8 mouse cellular contexts compared by ENCODE assay signal in genomic region chr6:91259440-91260120, GRCm38 (mm10). TPM values are rescaled to one million over a fixed set of nuclear protein-coding genes. Genes with fewer than 3 reads are reported as not detected.
DNase-seq lines count a peak whose midpoint lies in the region; ATAC-seq and TF ChIP-seq lines count a peak whose summit lies in the region.

No protein-coding gene starts in this region.

- no peaks in the 10 kb centered on the region for H3K4me1 ChIP-seq in kidney, postnatal 0 days (replicated peaks; ENCODE audit: insufficient read depth, low read length)
- peaks cover 11% of the 10 kb centered on the region for H3K4me1 ChIP-seq in midbrain, embryonic 13.5 days (replicated peaks)
- H3K4me1 ChIP-seq in heart, embryonic 12.5 days (replicated peaks): no peaks in the 10 kb centered on the region

- 0 out of 2 replicates have a peak, but pooled peaks have one; percentile 17 for ATAC-seq in kidney, postnatal 0 days (replicated peaks; ENCODE audit: low FRiP score, low read depth)
- ATAC-seq in midbrain, embryonic 13.5 days: no peak
- no peak for ATAC-seq in heart, embryonic 12.5 days (ENCODE audit: insufficient number of reproducible peaks, low FRiP score)

- no peaks in the 10 kb centered on the region for H3K9me3 ChIP-seq in kidney, postnatal 0 days (replicated peaks; ENCODE audit: low read length)
- H3K9me3 ChIP-seq in midbrain, embryonic 13.5 days: no peaks in the 10 kb centered on the region
- no peaks in the 10 kb centered on the region for H3K9me3 ChIP-seq in heart, embryonic 12.5 days (replicated peaks)

- no peak overlapping the region for H3K27ac ChIP-seq in kidney, postnatal 0 days
- no peak overlapping the region for H3K27ac ChIP-seq in midbrain, embryonic 13.5 days
- no peak overlapping the region for H3K27ac ChIP-seq in heart, embryonic 12.5 days (ENCODE audit: poor library complexity, severe bottlenecking)

- H3K9ac ChIP-seq in kidney, postnatal 0 days (ENCODE audit: low read depth, low read length): no peak overlapping the region
- no peak overlapping the region for H3K9ac ChIP-seq in midbrain, embryonic 13.5 days (replicated peaks)
- H3K9ac ChIP-seq in heart, embryonic 12.5 days: no peak overlapping the region

- 53% methylated on average over 16 of the region's 16 CpGs for WGBS in kidney, postnatal 0 days
- WGBS in midbrain, embryonic 13.5 days: 88% methylated on average over 16 of the region's 16 CpGs
- 63% methylated on average over 16 of the region's 16 CpGs for WGBS in heart, embryonic 12.5 days

- no peaks in the 10 kb centered on the region for H3K27me3 ChIP-seq in kidney, postnatal 0 days (ENCODE audit: insufficient read depth, low read length)
- H3K27me3 ChIP-seq in midbrain, embryonic 13.5 days: no peaks in the 10 kb centered on the region
- peaks cover 23% of the 10 kb centered on the region for H3K27me3 ChIP-seq in heart, embryonic 12.5 days (replicated peaks)

- H3K4me2 ChIP-seq in kidney, postnatal 0 days (ENCODE audit: low read length): no peak overlapping the region
- no peak overlapping the region for H3K4me2 ChIP-seq in midbrain, embryonic 13.5 days (replicated peaks)
- H3K4me2 ChIP-seq in heart, embryonic 12.5 days: no peak overlapping the region

- H3K36me3 ChIP-seq in kidney, postnatal 0 days (ENCODE audit: insufficient read depth, low read length): no peaks in the 10 kb centered on the region
- H3K36me3 ChIP-seq in midbrain, embryonic 13.5 days: no peaks in the 10 kb centered on the region
- H3K36me3 ChIP-seq in heart, embryonic 12.5 days: peaks cover 15% of the 10 kb centered on the region

- no peak for TF ChIP-seq CTCF in kidney, postnatal 0 days (IDR thresholded peaks at IDR 0.05; ENCODE audit: low read depth)

- no peak for DNase-seq in kidney, postnatal 0 days (ENCODE audit: low spot score)
- no peak for DNase-seq in kidney, adult 9 months
- peak; percentile 90 for DNase-seq in adipocyte (ENCODE audit: low spot score)
- peak; percentile 55 to 62 for DNase-seq in layer of hippocampus, postnatal 14 days (ENCODE audit: low spot score in 2 of 2)
- peak; percentile 62 for DNase-seq in telencephalon, adult 2 months (ENCODE audit: low read depth, low spot score)
- no peak for DNase-seq in ovary, adult 18-20 months (ENCODE audit: low spot score)

- no peak overlapping the region for H3K4me3 ChIP-seq in kidney, postnatal 0 days (replicated peaks; ENCODE audit: low read depth, low read length)
- no peak overlapping the region for H3K4me3 ChIP-seq in midbrain, embryonic 13.5 days (replicated peaks)
- H3K4me3 ChIP-seq in heart, embryonic 12.5 days: no peak overlapping the region

RNA-seq across cellular contexts. Expression of gene Fbln2, which starts 47.3 kb away (rescaled TPM):
- polyA plus RNA-seq in kidney, postnatal 0 days (2015; fragmentation: Nextera tagmentation; extraction: Ambion mirVana): 20.9 and 22.0 TPM in 2 replicates
- total RNA-seq in layer of hippocampus, postnatal 14 days (2021): 10 to 100 TPM; 11.4 to 13.1 TPM
- 10.8 and 11.1 TPM in 2 replicates for polyA plus RNA-seq in midbrain, embryonic 13.5 days (2015; fragmentation: Nextera tagmentation; extraction: Ambion mirVana)
- 210 and 213 TPM in 2 replicates for polyA plus RNA-seq in heart, embryonic 12.5 days (2016; fragmentation: Nextera tagmentation; extraction: Ambion mirVana)

Comparison
In these comparisons a context has a peak if more than half of its experiments do, and no peak if none do; other contexts are left out.
1. DNase-seq: peak in adipocyte (single experiment), layer of hippocampus, postnatal 14 days (2 of 2) and telencephalon, adult 2 months (single experiment); none in kidney, postnatal 0 days (single experiment), kidney, adult 9 months (single experiment) and ovary, adult 18-20 months (single experiment).